Mouse (Mus musculus) neural tube, embryonic 14.5 days (tissue): ENCODE results near the gene Casp14. TPM values are rescaled to one million over a fixed set of nuclear protein-coding genes. Genes with fewer than 3 reads are reported as not detected.
A peak's percentile ranks its signal among the peaks of the same experiment; 100 is the strongest.

Source experiments
- ATAC-seq: fragments of 200-750 bp; cut with Nextera tagmentation; 2 replicates; pipeline ENCODE4 v1.8.0; 2017; ENCODE audit warnings: low read depth, mild to moderate bottlenecking, moderate TSS enrichment, moderate library complexity
- H3K27ac ChIP-seq: fragments of 300-500 bp; sonication (generic); 2 replicates; pipeline ENCODE4 v1.5.1; 2014; ENCODE audit warnings: low read depth, mild to moderate bottlenecking, control low read depth, low read length, moderate library complexity, mixed read lengths
- H3K27me3 ChIP-seq: fragments of 300-500 bp; sonication (generic); 2 replicates; pipeline ENCODE4 v1.6.1; 2014; ENCODE audit warnings: low read length; ENCODE audit not compliant: control insufficient read depth, insufficient read depth
- H3K36me3 ChIP-seq: fragments of 300-500 bp; sonication (generic); 2 replicates; pipeline ENCODE4 v1.6.1; 2014; ENCODE audit warnings: low read length, mixed read lengths; ENCODE audit not compliant: control insufficient read depth, insufficient read depth
- H3K4me1 ChIP-seq: fragments of 300-500 bp; sonication (generic); 2 replicates; pipeline ENCODE4 v1.6.1; 2014; ENCODE audit warnings: low read length; ENCODE audit not compliant: control insufficient read depth, insufficient read depth
- H3K4me2 ChIP-seq: fragments of 300-500 bp; sonication (generic); 2 replicates; pipeline ENCODE4 v1.6.1; 2014; ENCODE audit warnings: mild to moderate bottlenecking, low read depth, low read length, control low read depth
- H3K4me3 ChIP-seq: fragments of 300-500 bp; sonication (generic); 2 replicates; pipeline ENCODE4 v1.5.1; 2014; ENCODE audit warnings: low read depth, low read length, control low read depth, mixed read lengths
- H3K9ac ChIP-seq: fragments of 300-500 bp; sonication (generic); replicated peaks from 2 replicates; pipeline ENCODE4 v1.6.1; 2014; ENCODE audit warnings: low read depth, mild to moderate bottlenecking, control low read depth, low read length, mixed read lengths
- H3K9me3 ChIP-seq: fragments of 300-500 bp; sonication (generic); 2 replicates; pipeline ENCODE4 v1.6.1; 2016; ENCODE audit warnings: low read length; ENCODE audit not compliant: control insufficient read depth
- WGBS: fragments of 180-500 bp; shearing (Covaris S2); extraction: QIAGEN DNeasy Blood & Tissue Kit; methylation state at CpG from one replicate; pipeline ENCODE4 v1.1.7; 2014; 5-methylcytosine and 5-hydroxymethylcytosine counted together
- polyA plus RNA-seq: library from polyadenylated mRNA; unstranded; fragments of >200 nt; fragmentation: Nextera tagmentation; extraction: Ambion mirVana; gene quantifications from 2 replicates; pipeline ENCODE4 v1.2.1, GENCODE M21; 2014

Casp14 gene
- polyA plus RNA-seq, 1 experiment from 2014 or later: not detected

GRCm38 (mm10) chr10:78743721-78744120, 25.6 kb upstream of the Casp14 start:
- Histone ChIP-seq H3K36me3 (no peaks in the 10 kb centered on the region), H3K9ac (no peak overlapping the region), H3K27ac (no peak overlapping the region), H3K4me3 (no peak overlapping the region), H3K4me1 (no peaks in the 10 kb centered on the region), H3K9me3 (no peaks in the 10 kb centered on the region), H3K27me3 (no peaks in the 10 kb centered on the region), H3K4me2 (no peak overlapping the region)
- no peak for ATAC-seq

GRCm38 (mm10) chr10:78739821-78740220, 21.7 kb upstream of the Casp14 start:
- WGBS: 81% methylated on average over 4 of the region's 4 CpGs
- no peak overlapping the region for H3K9ac ChIP-seq

GRCm38 (mm10) chr10:78727876-78728275, 9.8 kb upstream of the Casp14 start:
- WGBS: 84% methylated on average over 5 of the region's 5 CpGs
- H3K4me2 ChIP-seq: no peak overlapping the region
- no peaks in the 10 kb centered on the region for H3K27me3 ChIP-seq
- no peak overlapping the region for H3K27ac ChIP-seq
- no peak for ATAC-seq
- H3K4me3 ChIP-seq: no peak overlapping the region
- 0 out of 2 replicates have a peak, but pooled peaks cover 3% of the 10 kb centered on the region for H3K4me1 ChIP-seq
- H3K9ac ChIP-seq: no peak overlapping the region
- H3K36me3 ChIP-seq: no peaks in the 10 kb centered on the region
- H3K9me3 ChIP-seq: no peaks in the 10 kb centered on the region

More at GRCm38 (mm10) chr10:78739821-78740220, 21.7 kb upstream of the Casp14 start:
- H3K9me3 ChIP-seq: no peaks in the 10 kb centered on the region
- no peak overlapping the region for H3K4me2 ChIP-seq
- no peaks in the 10 kb centered on the region for H3K4me1 ChIP-seq
- H3K4me3 ChIP-seq: no peak overlapping the region
- no peaks in the 10 kb centered on the region for H3K27me3 ChIP-seq
- H3K27ac ChIP-seq: no peak overlapping the region
- H3K36me3 ChIP-seq: no peaks in the 10 kb centered on the region
- ATAC-seq: no peak

GRCm38 (mm10) chr10:78727035-78727434, 8.9 kb upstream of the Casp14 start:
- Histone ChIP-seq H3K4me3 (no peak overlapping the region), H3K9ac (no peak overlapping the region), H3K27me3 (no peaks in the 10 kb centered on the region), H3K4me1 (0 out of 2 replicates have a peak, but pooled peaks cover 3% of the 10 kb centered on the region), H3K9me3 (no peaks in the 10 kb centered on the region), H3K27ac (no peak overlapping the region), H3K4me2 (no peak overlapping the region), H3K36me3 (no peaks in the 10 kb centered on the region)
- ATAC-seq: no peak
- 75% methylated on average over 3 of the region's 3 CpGs for WGBS

GRCm38 (mm10) chr10:78723416-78723815, 5.3 kb upstream of the Casp14 start:
- H3K4me3 ChIP-seq: no peak overlapping the region
- WGBS: 10% methylated on average over 2 of the region's 2 CpGs
- H3K9me3 ChIP-seq: no peaks in the 10 kb centered on the region
- H3K27me3 ChIP-seq: no peaks in the 10 kb centered on the region
- H3K9ac ChIP-seq: no peak overlapping the region
- peak; percentile 34; the same call in 1 of the 2 replicates for ATAC-seq
- H3K4me2 ChIP-seq: no peak overlapping the region
- H3K4me1 ChIP-seq: 0 out of 2 replicates have a peak, but pooled peaks cover 3% of the 10 kb centered on the region
- no peaks in the 10 kb centered on the region for H3K36me3 ChIP-seq
- no peak overlapping the region for H3K27ac ChIP-seq

GRCm38 (mm10) chr10:78722654-78723053, 4.6 kb upstream of the Casp14 start:
- H3K27me3 ChIP-seq: no peaks in the 10 kb centered on the region

GRCm38 (mm10) chr10:78722036-78722435, 3.9 kb upstream of the Casp14 start:
- no peak overlapping the region for H3K9ac ChIP-seq
- H3K27me3 ChIP-seq: no peaks in the 10 kb centered on the region
- H3K4me3 ChIP-seq: no peak overlapping the region
- no peak for ATAC-seq
- 90% methylated on average over 5 of the region's 5 CpGs for WGBS
- 0 out of 2 replicates have a peak, but pooled peaks cover 3% of the 10 kb centered on the region for H3K4me1 ChIP-seq
- no peaks in the 10 kb centered on the region for H3K9me3 ChIP-seq
- no peaks in the 10 kb centered on the region for H3K36me3 ChIP-seq
- H3K4me2 ChIP-seq: no peak overlapping the region
- H3K27ac ChIP-seq: no peak overlapping the region

More at GRCm38 (mm10) chr10:78722654-78723053, 4.6 kb upstream of the Casp14 start:
- Histone ChIP-seq H3K4me2 (no peak overlapping the region), H3K9ac (no peak overlapping the region), H3K36me3 (no peaks in the 10 kb centered on the region), H3K4me3 (no peak overlapping the region), H3K27ac (no peak overlapping the region), H3K9me3 (no peaks in the 10 kb centered on the region), H3K4me1 (0 out of 2 replicates have a peak, but pooled peaks cover 3% of the 10 kb centered on the region)
- no peak for ATAC-seq
- 52% methylated on average over 2 of the region's 2 CpGs for WGBS

GRCm38 (mm10) chr10:78716231-78716630, 1.9 kb downstream of the Casp14 start:
- no peak for ATAC-seq
- no peaks in the 10 kb centered on the region for H3K27me3 ChIP-seq
- no peaks in the 10 kb centered on the region for H3K9me3 ChIP-seq
- H3K4me2 ChIP-seq: no peak overlapping the region
- no peaks in the 10 kb centered on the region for H3K4me1 ChIP-seq
- no peaks in the 10 kb centered on the region for H3K36me3 ChIP-seq
- no peak overlapping the region for H3K9ac ChIP-seq
- H3K27ac ChIP-seq: no peak overlapping the region
- no peak overlapping the region for H3K4me3 ChIP-seq

- 95% methylated on average over 7 of the region's 7 CpGs for WGBS
- Histone ChIP-seq H3K9me3 (no peaks in the 10 kb centered on the region), H3K4me1 (no peaks in the 10 kb centered on the region), H3K27me3 (no peaks in the 10 kb centered on the region), H3K27ac (no peak overlapping the region), H3K36me3 (no peaks in the 10 kb centered on the region), H3K4me2 (no peak overlapping the region), H3K9ac (no peak overlapping the region), H3K4me3 (no peak overlapping the region)
- no peak for ATAC-seq
These were observed 2.9 kb downstream of the Casp14 start for GRCm38 (mm10) chr10:78715156-78715555.
